Mouse (Mus musculus) CH12.LX (cell line): ENCODE data around the gene Arf3.

ENCODE experiments used
- ELF1 ChIP-seq: IDR thresholded peaks from 2 replicates; pipeline ENCODE4 v1.6.1; 2014; ENCODE audit warnings: low read depth, mild to moderate bottlenecking, inconsistent platforms, low read length, improper control_type of control experiment
- EP300 ChIP-seq: IDR thresholded peaks from 2 replicates; pipeline ENCODE4 v1.6.1; 2011; ENCODE audit warnings: low read length, improper control_type of control experiment
- MAX ChIP-seq: IDR thresholded peaks from 2 replicates; pipeline ENCODE4 v1.6.1; 2011; ENCODE audit warnings: low read length, improper control_type of control experiment
- MEF2A ChIP-seq: IDR thresholded peaks from 2 replicates; pipeline ENCODE4 v1.6.1; 2014; ENCODE audit warnings: low read depth, mild to moderate bottlenecking, inconsistent platforms, low read length, improper control_type of control experiment, borderline replicate concordance
- NELFE ChIP-seq: IDR thresholded peaks from 2 replicates; pipeline ENCODE4 v1.6.1; 2011; ENCODE audit warnings: low read depth, low read length, improper control_type of control experiment
- POLR2A ChIP-seq: IDR thresholded peaks from 2 replicates; pipeline ENCODE4 v1.6.1; 2011; ENCODE audit warnings: low read depth, mild to moderate bottlenecking, improper control_type of control experiment, low read length
- SIN3A ChIP-seq: IDR thresholded peaks from 2 replicates; pipeline ENCODE4 v1.6.1; 2012; ENCODE audit warnings: low read length, improper control_type of control experiment, inconsistent platforms
- USF1 ChIP-seq: IDR thresholded peaks from 2 replicates; pipeline ENCODE4 v1.6.1; 2014; ENCODE audit warnings: low read depth, mild to moderate bottlenecking, inconsistent platforms, low read length, improper control_type of control experiment
- ZKSCAN1 ChIP-seq: IDR thresholded peaks from 2 replicates; pipeline ENCODE4 v1.6.1; 2012; ENCODE audit warnings: low read depth, inconsistent platforms, low read length, improper control_type of control experiment, borderline replicate concordance

GRCm38 (mm10) chr15:98768259-98768658, 5.2 kb upstream of the Arf3 start:
- TF ChIP-seq MAX (no peak), POLR2A (no peak), ZKSCAN1 (no peak), ELF1 (no peak), EP300 (no peak), NELFE (no peak), MEF2A (no peak), SIN3A (no peak), USF1 (no peak)
